Mouse (Mus musculus): ENCODE measurements around the gene Pdzd2. TPM values are rescaled to one million over a fixed set of nuclear protein-coding genes. Genes with fewer than 3 reads are reported as not detected.

Pdzd2 gene
- polyA plus RNA-seq, 1 experiment from 2014 or later, result 3.4 TPM

- Histone ChIP-seq H3K36me3 (replicated peaks; ENCODE audit: control insufficient read depth, insufficient read depth, low read depth, low read length) (no peaks in the 10 kb centered on the region), H3K9ac (replicated peaks; ENCODE audit: low read length) (no peak overlapping the region), H3K4me1 (ENCODE audit: control insufficient read depth, insufficient read depth, low read length) (no peaks in the 10 kb centered on the region), H3K27ac (replicated peaks; ENCODE audit: low read depth, low read length) (no peak overlapping the region), H3K9me3 (replicated peaks; ENCODE audit: control insufficient read depth, low read length) (no peaks in the 10 kb centered on the region), H3K27me3 (ENCODE audit: control insufficient read depth, insufficient read depth, low read length) (no peaks in the 10 kb centered on the region), H3K4me2 (ENCODE audit: low read depth, low read length) (no peak overlapping the region), H3K4me3 (ENCODE audit: low read depth, low read length) (no peak overlapping the region)
- no peak for DNase-seq (ENCODE audit: low spot score)
- no peak for ATAC-seq (replicated peaks; ENCODE audit: insufficient number of reproducible peaks, low FRiP score, low TSS enrichment, low read depth)
- 75% methylated on average over 5 of the region's 5 CpGs for WGBS
Measured at GRCm38 (mm10) chr15:12725256-12725655, 14.5 kb downstream of the Pdzd2 start.

- Histone ChIP-seq H3K4me3 (ENCODE audit: low read depth, low read length) (no peak overlapping the region), H3K36me3 (replicated peaks; ENCODE audit: control insufficient read depth, insufficient read depth, low read depth, low read length) (no peaks in the 10 kb centered on the region), H3K9me3 (replicated peaks; ENCODE audit: control insufficient read depth, low read length) (no peaks in the 10 kb centered on the region), H3K9ac (replicated peaks; ENCODE audit: low read length) (no peak overlapping the region), H3K4me1 (ENCODE audit: control insufficient read depth, insufficient read depth, low read length) (no peaks in the 10 kb centered on the region), H3K27ac (replicated peaks; ENCODE audit: low read depth, low read length) (no peak overlapping the region), H3K4me2 (ENCODE audit: low read depth, low read length) (no peak overlapping the region), H3K27me3 (ENCODE audit: control insufficient read depth, insufficient read depth, low read length) (no peaks in the 10 kb centered on the region)
- no peak for DNase-seq (ENCODE audit: low spot score)
- no peak for ATAC-seq (replicated peaks; ENCODE audit: insufficient number of reproducible peaks, low FRiP score, low TSS enrichment, low read depth)
- 81% methylated on average over 6 of the region's 6 CpGs for WGBS
Measured at GRCm38 (mm10) chr15:12721684-12722500, 17.8 kb downstream of the Pdzd2 start.

- no peak overlapping the region for H3K9ac ChIP-seq (replicated peaks; ENCODE audit: low read length)
- WGBS, result 78% methylated on average over 14 of the region's 14 CpGs
Measured at GRCm38 (mm10) chr15:12718819-12719218, 20.9 kb downstream of the Pdzd2 start.

GRCm38 (mm10) chr15:12717410-12717809 is 22.3 kb downstream of the Pdzd2 start:
- DNase-seq (ENCODE audit: low spot score), result no peak
- Histone ChIP-seq H3K36me3 (replicated peaks; ENCODE audit: control insufficient read depth, insufficient read depth, low read depth, low read length) (no peaks in the 10 kb centered on the region), H3K4me1 (ENCODE audit: control insufficient read depth, insufficient read depth, low read length) (no peaks in the 10 kb centered on the region), H3K9me3 (replicated peaks; ENCODE audit: control insufficient read depth, low read length) (no peaks in the 10 kb centered on the region), H3K4me3 (ENCODE audit: low read depth, low read length) (no peak overlapping the region), H3K4me2 (ENCODE audit: low read depth, low read length) (no peak overlapping the region), H3K27ac (replicated peaks; ENCODE audit: low read depth, low read length) (no peak overlapping the region), H3K27me3 (ENCODE audit: control insufficient read depth, insufficient read depth, low read length) (no peaks in the 10 kb centered on the region), H3K9ac (replicated peaks; ENCODE audit: low read length) (no peak overlapping the region)
- no peak for ATAC-seq (replicated peaks; ENCODE audit: insufficient number of reproducible peaks, low FRiP score, low TSS enrichment, low read depth)
- WGBS, result 92% methylated on average over 3 of the region's 3 CpGs

More at GRCm38 (mm10) chr15:12718819-12719218, 20.9 kb downstream of the Pdzd2 start:
- no peak for ATAC-seq (replicated peaks; ENCODE audit: insufficient number of reproducible peaks, low FRiP score, low TSS enrichment, low read depth)
- Histone ChIP-seq H3K27ac (replicated peaks; ENCODE audit: low read depth, low read length) (no peak overlapping the region), H3K4me1 (ENCODE audit: control insufficient read depth, insufficient read depth, low read length) (no peaks in the 10 kb centered on the region), H3K36me3 (replicated peaks; ENCODE audit: control insufficient read depth, insufficient read depth, low read depth, low read length) (no peaks in the 10 kb centered on the region), H3K9me3 (replicated peaks; ENCODE audit: control insufficient read depth, low read length) (no peaks in the 10 kb centered on the region), H3K4me3 (ENCODE audit: low read depth, low read length) (no peak overlapping the region), H3K4me2 (ENCODE audit: low read depth, low read length) (no peak overlapping the region), H3K27me3 (ENCODE audit: control insufficient read depth, insufficient read depth, low read length) (no peaks in the 10 kb centered on the region)
- no peak for DNase-seq (ENCODE audit: low spot score)

GRCm38 (mm10) chr15:12716881-12717280 is 22.8 kb downstream of the Pdzd2 start:
- H3K9ac ChIP-seq (replicated peaks; ENCODE audit: low read length), result no peak overlapping the region
- no peaks in the 10 kb centered on the region for H3K36me3 ChIP-seq (replicated peaks; ENCODE audit: control insufficient read depth, insufficient read depth, low read depth, low read length)
- DNase-seq (ENCODE audit: low spot score), result no peak
- no peaks in the 10 kb centered on the region for H3K27me3 ChIP-seq (ENCODE audit: control insufficient read depth, insufficient read depth, low read length)
- H3K27ac ChIP-seq (replicated peaks; ENCODE audit: low read depth, low read length), result no peak overlapping the region
- H3K4me1 ChIP-seq (ENCODE audit: control insufficient read depth, insufficient read depth, low read length), result no peaks in the 10 kb centered on the region
- 78% methylated on average over 8 of the region's 8 CpGs for WGBS
- ATAC-seq (replicated peaks; ENCODE audit: insufficient number of reproducible peaks, low FRiP score, low TSS enrichment, low read depth), result no peak
- H3K4me2 ChIP-seq (ENCODE audit: low read depth, low read length), result no peak overlapping the region
- H3K4me3 ChIP-seq (ENCODE audit: low read depth, low read length), result no peak overlapping the region
- H3K9me3 ChIP-seq (replicated peaks; ENCODE audit: control insufficient read depth, low read length), result no peaks in the 10 kb centered on the region

GRCm38 (mm10) chr15:12714322-12714721 is 25.4 kb downstream of the Pdzd2 start:
- DNase-seq (ENCODE audit: low spot score) (no peak), ATAC-seq (replicated peaks; ENCODE audit: insufficient number of reproducible peaks, low FRiP score, low TSS enrichment, low read depth) (no peak)
- no peak overlapping the region for H3K4me2 ChIP-seq (ENCODE audit: low read depth, low read length)
- no peak overlapping the region for H3K27ac ChIP-seq (replicated peaks; ENCODE audit: low read depth, low read length)
- H3K27me3 ChIP-seq (ENCODE audit: control insufficient read depth, insufficient read depth, low read length), result no peaks in the 10 kb centered on the region
- no peaks in the 10 kb centered on the region for H3K36me3 ChIP-seq (replicated peaks; ENCODE audit: control insufficient read depth, insufficient read depth, low read depth, low read length)
- no peak overlapping the region for H3K4me3 ChIP-seq (ENCODE audit: low read depth, low read length)
- H3K9ac ChIP-seq (replicated peaks; ENCODE audit: low read length), result no peak overlapping the region
- 79% methylated on average over 2 of the region's 2 CpGs for WGBS
- H3K9me3 ChIP-seq (replicated peaks; ENCODE audit: control insufficient read depth, low read length), result no peaks in the 10 kb centered on the region
- no peaks in the 10 kb centered on the region for H3K4me1 ChIP-seq (ENCODE audit: control insufficient read depth, insufficient read depth, low read length)

GRCm38 (mm10) chr15:12713216-12713615 is 26.5 kb downstream of the Pdzd2 start:
- no peaks in the 10 kb centered on the region for H3K36me3 ChIP-seq (replicated peaks; ENCODE audit: control insufficient read depth, insufficient read depth, low read depth, low read length)
- H3K9ac ChIP-seq (replicated peaks; ENCODE audit: low read length), result no peak overlapping the region
- WGBS, result 78% methylated on average over 2 of the region's 2 CpGs

GRCm38 (mm10) chr15:12710036-12710435 is 29.7 kb downstream of the Pdzd2 start:
- WGBS, result 94% methylated on average over 3 of the region's 3 CpGs

More at GRCm38 (mm10) chr15:12713216-12713615, 26.5 kb downstream of the Pdzd2 start:
- DNase-seq (ENCODE audit: low spot score) (no peak), ATAC-seq (replicated peaks; ENCODE audit: insufficient number of reproducible peaks, low FRiP score, low TSS enrichment, low read depth) (no peak)
- H3K4me3 ChIP-seq (ENCODE audit: low read depth, low read length), result no peak overlapping the region
- H3K27ac ChIP-seq (replicated peaks; ENCODE audit: low read depth, low read length), result no peak overlapping the region
- no peak overlapping the region for H3K4me2 ChIP-seq (ENCODE audit: low read depth, low read length)
- H3K9me3 ChIP-seq (replicated peaks; ENCODE audit: control insufficient read depth, low read length), result no peaks in the 10 kb centered on the region
- H3K4me1 ChIP-seq (ENCODE audit: control insufficient read depth, insufficient read depth, low read length), result no peaks in the 10 kb centered on the region
- no peaks in the 10 kb centered on the region for H3K27me3 ChIP-seq (ENCODE audit: control insufficient read depth, insufficient read depth, low read length)

More at GRCm38 (mm10) chr15:12710036-12710435, 29.7 kb downstream of the Pdzd2 start:
- ATAC-seq (replicated peaks; ENCODE audit: insufficient number of reproducible peaks, low FRiP score, low TSS enrichment, low read depth) (no peak), DNase-seq (ENCODE audit: low spot score) (no peak)
- H3K9me3 ChIP-seq (replicated peaks; ENCODE audit: control insufficient read depth, low read length), result no peaks in the 10 kb centered on the region
- H3K36me3 ChIP-seq (replicated peaks; ENCODE audit: control insufficient read depth, insufficient read depth, low read depth, low read length), result no peaks in the 10 kb centered on the region
- no peak overlapping the region for H3K27ac ChIP-seq (replicated peaks; ENCODE audit: low read depth, low read length)
- H3K4me2 ChIP-seq (ENCODE audit: low read depth, low read length), result no peak overlapping the region
- no peaks in the 10 kb centered on the region for H3K4me1 ChIP-seq (ENCODE audit: control insufficient read depth, insufficient read depth, low read length)
- H3K9ac ChIP-seq (replicated peaks; ENCODE audit: low read length), result no peak overlapping the region
- no peak overlapping the region for H3K4me3 ChIP-seq (ENCODE audit: low read depth, low read length)
- H3K27me3 ChIP-seq (ENCODE audit: control insufficient read depth, insufficient read depth, low read length), result no peaks in the 10 kb centered on the region

All from embryonic facial prominence, embryonic 11.5 days (tissue).